Comparison of ENCODE assay signal across 14 mouse cellular contexts in genomic region chr6:141307326-141307725, GRCm38 (mm10).
"Had no signal": no experiment of that assay in that cellular context is flagged by ENCODE, and none has a peak within 500 bp of the region (broad histone marks: within the 10 kb centered on the region; RNA-seq: fewer than 3 reads in every experiment).

No protein-coding gene starts in this region.

- H3K27ac ChIP-seq: midbrain, embryonic 13.5 days; midbrain, embryonic 15.5 days; neural tube, embryonic 12.5 days; stomach, embryonic 15.5 days; stomach, postnatal 0 days had no signal

- H3K27me3 ChIP-seq: megakaryocyte, embryonic 14.5 days; midbrain, embryonic 13.5 days; midbrain, embryonic 15.5 days; neural tube, embryonic 12.5 days; stomach, embryonic 15.5 days had no signal

- DNase-seq: lung, adult 18-20 months; lung, embryonic 14.5 days; lung, postnatal 10 days; lung, postnatal 4 days; right cerebral cortex, postnatal 14 days; thymus, adult 2 months; thymus, postnatal 25 days; thymus, postnatal 4 days had no signal

- H3K4me1 ChIP-seq: midbrain, embryonic 13.5 days; midbrain, embryonic 15.5 days; neural tube, embryonic 12.5 days; stomach, embryonic 15.5 days had no signal

- ATAC-seq: midbrain, embryonic 13.5 days; midbrain, embryonic 15.5 days had no signal

- H3K4me3 ChIP-seq: megakaryocyte, embryonic 14.5 days; midbrain, embryonic 13.5 days; midbrain, embryonic 15.5 days; neural tube, embryonic 12.5 days; stomach, embryonic 15.5 days had no signal

- H3K36me3 ChIP-seq: midbrain, embryonic 13.5 days; midbrain, embryonic 15.5 days; neural tube, embryonic 12.5 days; stomach, embryonic 15.5 days had no signal

- H3K9ac ChIP-seq: lung, embryonic 14.5 days; midbrain, embryonic 13.5 days; midbrain, embryonic 15.5 days; neural tube, embryonic 12.5 days; stomach, embryonic 15.5 days had no signal
